ENCODE assay signal across 21 mouse cellular contexts in genomic region chr10:108532916-108533315, GRCm38 (mm10).
DNase-seq lines count a peak whose midpoint lies in the region; ATAC-seq and TF ChIP-seq lines count a peak whose summit lies in the region.
"Had no signal": no experiment of that assay in that cellular context is flagged by ENCODE, and none has a peak within 500 bp of the region (broad histone marks: within the 10 kb centered on the region; RNA-seq: fewer than 3 reads in every experiment).

No protein-coding gene starts in this region.

- H3K9ac ChIP-seq in hindbrain, embryonic 14.5 days, result no peak overlapping the region
- no peak overlapping the region for H3K9ac ChIP-seq in hindbrain, embryonic 13.5 days
- no peak overlapping the region for H3K9ac ChIP-seq in lung, postnatal 0 days (replicated peaks; ENCODE audit: low read depth)
- H3K9ac ChIP-seq: embryonic facial prominence, embryonic 13.5 days; forebrain, embryonic 12.5 days; hindbrain, embryonic 12.5 days had no signal

- no peak overlapping the region for H3K4me3 ChIP-seq in hindbrain, embryonic 14.5 days (replicated peaks; ENCODE audit: low read length)
- H3K4me3 ChIP-seq in hindbrain, embryonic 13.5 days, result no peak overlapping the region
- no peak overlapping the region for H3K4me3 ChIP-seq in layer of hippocampus, adult 2 months
- no peak overlapping the region for H3K4me3 ChIP-seq in lung, postnatal 0 days (ENCODE audit: low read depth, low read length)
- H3K4me3 ChIP-seq in lung, adult 2 months (replicated peaks; ENCODE audit: extremely low read depth, low read depth, low read length), result no peak overlapping the region
- H3K4me3 ChIP-seq: embryonic facial prominence, embryonic 13.5 days; forebrain, embryonic 12.5 days; hindbrain, embryonic 12.5 days had no signal

- no peaks in the 10 kb centered on the region; the same call in 1 of the 2 replicates for H3K4me1 ChIP-seq in hindbrain, embryonic 14.5 days (replicated peaks; ENCODE audit: control insufficient read depth, insufficient read depth, low read length)
- peaks cover 6% of the 10 kb centered on the region; the same call in 1 of the 2 replicates for H3K4me1 ChIP-seq in hindbrain, embryonic 13.5 days (replicated peaks)
- H3K4me1 ChIP-seq in lung, postnatal 0 days (ENCODE audit: insufficient read depth, low read depth, low read length), result no peaks in the 10 kb centered on the region
- no peaks in the 10 kb centered on the region for H3K4me1 ChIP-seq in lung, adult 2 months (ENCODE audit: control insufficient read depth, insufficient read depth, low read length)

- H3K9me3 ChIP-seq in hindbrain, embryonic 14.5 days (ENCODE audit: control insufficient read depth, low read length), result no peaks in the 10 kb centered on the region
- H3K9me3 ChIP-seq in hindbrain, embryonic 13.5 days, result no peaks in the 10 kb centered on the region
- H3K9me3 ChIP-seq in lung, postnatal 0 days (ENCODE audit: low read length), result no peaks in the 10 kb centered on the region
- H3K9me3 ChIP-seq: embryonic facial prominence, embryonic 13.5 days; forebrain, embryonic 12.5 days; hindbrain, embryonic 12.5 days had no signal

- 0 out of 2 replicates have a peak overlapping the region, but pooled peaks have one; percentile 26 for H3K27ac ChIP-seq in hindbrain, embryonic 14.5 days
- no peak overlapping the region for H3K27ac ChIP-seq in hindbrain, embryonic 13.5 days
- H3K27ac ChIP-seq in layer of hippocampus, adult 2 months, result peak overlapping the region; percentile 28; the same call in 1 of the 2 replicates
- peak overlapping the region; percentile 57; the same call in 1 of the 2 replicates for H3K27ac ChIP-seq in lung, postnatal 0 days (ENCODE audit: low read length)
- H3K27ac ChIP-seq: embryonic facial prominence, embryonic 13.5 days; forebrain, embryonic 12.5 days; hindbrain, embryonic 12.5 days had no signal

- no peak for TF ChIP-seq EP300 in lung, postnatal 0 days (IDR thresholded peaks at IDR 0.05)

- no peak for ATAC-seq in hindbrain, embryonic 14.5 days (ENCODE audit: low FRiP score)
- no peak for ATAC-seq in hindbrain, embryonic 13.5 days (ENCODE audit: low FRiP score)
- no peak for ATAC-seq in lung, postnatal 0 days
- ATAC-seq in megakaryocyte progenitor cell, adult 5-6 weeks (replicated peaks; ENCODE audit: poor library complexity), result no peak
- ATAC-seq: activated CD4-positive, CD25-positive, alpha-beta regulatory T cell, adult 4 months; forebrain, embryonic 16.5 days; Patski had no signal

- DNase-seq in hindbrain, embryonic 14.5 days (ENCODE audit: low spot score), result no peak
- no peak for DNase-seq in layer of hippocampus, adult 2 months (ENCODE audit: low spot score in 2 of 2)
- no peak for DNase-seq in layer of hippocampus, adult 9-11 months
- no peak for DNase-seq in lung, postnatal 0 days (ENCODE audit: low spot score)
- DNase-seq in lung, adult 2 months, result no peak
- DNase-seq: adrenal gland, postnatal 14 days; cerebellum, adult 18-20 months; cerebellum, adult 9-11 months; cerebellum, postnatal 36 days; gastrocnemius, postnatal 25 days; heart, postnatal 10 days; heart, postnatal 4 days had no signal

- no peak for TF ChIP-seq CTCF in layer of hippocampus, adult 2 months (conservative IDR thresholded peaks at IDR 0.05)
- no peak for TF ChIP-seq CTCF in lung, postnatal 0 days (IDR thresholded peaks at IDR 0.05)
- no peak for TF ChIP-seq CTCF in lung, adult 2 months (IDR thresholded peaks at IDR 0.05; ENCODE audit: insufficient read depth, low read length)

- no peaks in the 10 kb centered on the region for H3K27me3 ChIP-seq in hindbrain, embryonic 14.5 days (ENCODE audit: control insufficient read depth, insufficient read depth, low read length)
- no peaks in the 10 kb centered on the region for H3K27me3 ChIP-seq in hindbrain, embryonic 13.5 days
- no peaks in the 10 kb centered on the region for H3K27me3 ChIP-seq in lung, postnatal 0 days (replicated peaks; ENCODE audit: insufficient read depth, low read length)
- H3K27me3 ChIP-seq: CH12.LX; embryonic facial prominence, embryonic 13.5 days; forebrain, embryonic 12.5 days; hindbrain, embryonic 12.5 days; Patski had no signal

- WGBS in hindbrain, embryonic 14.5 days, result 88% methylated on average over 11 of the region's 11 CpGs
- 92% methylated on average over 11 of the region's 11 CpGs for WGBS in hindbrain, embryonic 13.5 days
- 73% methylated on average over 11 of the region's 11 CpGs for WGBS in lung, postnatal 0 days
- WGBS in lung, adult 2 months, result 85% methylated on average over 11 of the region's 11 CpGs

- no peak for TF ChIP-seq POLR2A in lung, adult 2 months (IDR thresholded peaks at IDR 0.05; ENCODE audit: borderline replicate concordance, extremely low read depth, low read depth, low read length)

- no peaks in the 10 kb centered on the region for H3K36me3 ChIP-seq in hindbrain, embryonic 14.5 days (replicated peaks; ENCODE audit: control insufficient read depth, insufficient read depth)
- H3K36me3 ChIP-seq in hindbrain, embryonic 13.5 days, result no peaks in the 10 kb centered on the region
- no peaks in the 10 kb centered on the region for H3K36me3 ChIP-seq in lung, postnatal 0 days (ENCODE audit: insufficient read depth, low read length)
- H3K36me3 ChIP-seq: embryonic facial prominence, embryonic 13.5 days; forebrain, embryonic 12.5 days; hindbrain, embryonic 12.5 days had no signal

- H3K4me2 ChIP-seq in hindbrain, embryonic 14.5 days (replicated peaks), result no peak overlapping the region
- no peak overlapping the region for H3K4me2 ChIP-seq in hindbrain, embryonic 13.5 days
- H3K4me2 ChIP-seq in lung, postnatal 0 days (replicated peaks; ENCODE audit: low read depth, low read length), result no peak overlapping the region
- H3K4me2 ChIP-seq: embryonic facial prominence, embryonic 13.5 days; forebrain, embryonic 12.5 days; hindbrain, embryonic 12.5 days had no signal
